Mouse (Mus musculus) hindbrain, embryonic 11.5 days (tissue): ENCODE measurements around the gene Oaz1. TPM values are rescaled to one million over a fixed set of nuclear protein-coding genes. Genes with fewer than 3 reads are reported as not detected.

Experiments
- ATAC-seq: fragments of 200-750 bp; cut with Nextera tagmentation; 2 replicates; pipeline ENCODE4 v1.8.0; 2017; ENCODE audit warnings: mild to moderate bottlenecking, moderate TSS enrichment, moderate library complexity; ENCODE audit not compliant: low FRiP score
- DNase-seq: peaks from one replicate; pipeline ENCODE4 v3.0.0-alpha.2; 2015; ENCODE audit warnings: low spot score
- H3K27ac ChIP-seq: fragments of 300-500 bp; sonication (generic); 2 replicates; pipeline ENCODE4 v1.5.1; 2014; ENCODE audit warnings: mild to moderate bottlenecking, low read depth, low read length
- H3K27me3 ChIP-seq: fragments of 300-500 bp; sonication (generic); 2 replicates; pipeline ENCODE4 v1.6.1; 2014; ENCODE audit warnings: mild to moderate bottlenecking, low read length, moderate library complexity, mixed read lengths; ENCODE audit not compliant: control insufficient read depth, insufficient read depth
- H3K36me3 ChIP-seq: fragments of 300-500 bp; sonication (generic); 2 replicates; pipeline ENCODE4 v1.6.1; 2014; ENCODE audit warnings: mild to moderate bottlenecking, low read length, moderate library complexity, mixed read lengths; ENCODE audit not compliant: control insufficient read depth, insufficient read depth
- H3K4me1 ChIP-seq: fragments of 300-500 bp; sonication (generic); replicated peaks from 2 replicates; pipeline ENCODE4 v1.6.1; 2014; ENCODE audit warnings: low read length, mixed read lengths; ENCODE audit not compliant: control insufficient read depth, insufficient read depth
- H3K4me2 ChIP-seq: fragments of 300-500 bp; sonication (generic); replicated peaks from 2 replicates; pipeline ENCODE4 v1.6.1; 2014; ENCODE audit warnings: mild to moderate bottlenecking, low read depth, low read length
- H3K4me3 ChIP-seq: fragments of 300-500 bp; sonication (generic); 2 replicates; pipeline ENCODE4 v1.5.1; 2014; ENCODE audit warnings: low read depth, low read length
- H3K9ac ChIP-seq: fragments of 300-500 bp; sonication (generic); 2 replicates; pipeline ENCODE4 v1.6.1; 2014; ENCODE audit warnings: low read depth, low read length
- H3K9me3 ChIP-seq: fragments of 300-500 bp; sonication (generic); 2 replicates; pipeline ENCODE4 v1.6.1; 2016; ENCODE audit warnings: low read length; ENCODE audit not compliant: control insufficient read depth
- WGBS: fragments of 180-500 bp; shearing (Covaris S2); extraction: QIAGEN DNeasy Blood & Tissue Kit; methylation state at CpG from one replicate; pipeline ENCODE4 v1.1.7; 2014; 5-methylcytosine and 5-hydroxymethylcytosine counted together
- polyA plus RNA-seq: library from polyadenylated mRNA; unstranded; fragments of >200 nt; fragmentation: Nextera tagmentation; extraction: Ambion mirVana; gene quantifications from 2 replicates; pipeline ENCODE4 v1.2.1, GENCODE M21; 2014

Oaz1 gene
- polyA plus RNA-seq, 1 experiment from 2014 or later, result 1,755 TPM

DNA sequence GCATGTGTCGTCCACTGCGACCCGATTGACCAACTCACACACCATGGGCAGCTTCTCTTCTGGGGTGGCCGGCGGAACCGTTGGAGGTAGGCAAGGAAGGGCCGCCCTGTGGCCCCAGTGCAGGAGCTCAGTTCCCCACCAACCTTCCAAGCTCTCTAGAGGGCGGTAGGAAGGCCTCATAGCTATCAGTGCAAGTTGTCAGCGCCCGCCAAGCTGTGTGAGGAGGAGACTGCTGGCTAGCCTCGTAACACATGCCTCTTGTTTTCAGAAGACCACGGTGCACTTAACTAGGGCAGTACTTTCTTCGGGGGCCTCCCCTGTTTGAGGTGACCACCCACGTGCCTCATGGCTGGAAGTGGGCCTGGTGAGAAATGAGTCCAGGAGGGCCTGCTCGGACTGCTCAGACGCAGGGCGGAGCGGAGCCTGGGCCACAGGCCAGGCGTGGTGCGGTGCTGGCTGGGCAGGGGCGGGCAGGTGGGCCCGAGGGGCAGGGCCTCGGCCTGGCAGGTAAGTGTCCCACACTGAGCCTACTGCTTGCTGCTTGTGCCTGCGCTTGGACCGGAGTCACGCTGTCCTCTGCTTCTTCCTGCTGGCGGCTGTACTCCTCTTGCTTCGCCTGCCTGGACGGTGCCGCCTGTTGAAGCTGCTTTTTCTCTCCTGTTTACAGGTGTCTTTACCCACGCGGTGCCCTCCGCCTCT is 34.8 kb upstream of the Oaz1 start:
- H3K36me3 ChIP-seq, result peaks cover 24% of the 10 kb centered on the region
- H3K4me2 ChIP-seq, result no peak overlapping the region
- H3K9me3 ChIP-seq, result no peaks in the 10 kb centered on the region
- ATAC-seq, result no peak
- H3K9ac ChIP-seq, result no peak overlapping the region
- no peaks in the 10 kb centered on the region for H3K27me3 ChIP-seq
- no peak overlapping the region for H3K4me3 ChIP-seq
- peaks cover 2% of the 10 kb centered on the region; the same call in 1 of the 2 replicates for H3K4me1 ChIP-seq
- WGBS, result 86% methylated on average over 31 of the region's 33 CpGs
- DNase-seq, result no peak
- H3K27ac ChIP-seq, result no peak overlapping the region

- no peaks in the 10 kb centered on the region for H3K9me3 ChIP-seq
- no peak overlapping the region for H3K27ac ChIP-seq
- peaks cover 22% of the 10 kb centered on the region for H3K36me3 ChIP-seq
- H3K4me2 ChIP-seq, result no peak overlapping the region
- DNase-seq, result no peak
- H3K4me1 ChIP-seq, result peaks cover 7% of the 10 kb centered on the region; the same call in 1 of the 2 replicates
- no peaks in the 10 kb centered on the region for H3K27me3 ChIP-seq
- no peak for ATAC-seq
- H3K9ac ChIP-seq, result no peak overlapping the region
- no peak overlapping the region for H3K4me3 ChIP-seq
- 77% methylated on average over 41 of the region's 41 CpGs for WGBS
These were observed 34.1 kb upstream of the Oaz1 start for GRCm38 (mm10) chr10:80792175-80793032.

- Histone ChIP-seq H3K27me3 (no peaks in the 10 kb centered on the region), H3K4me3 (no peak overlapping the region), H3K27ac (no peak overlapping the region), H3K9me3 (no peaks in the 10 kb centered on the region), H3K4me1 (peaks cover 7% of the 10 kb centered on the region; the same call in 1 of the 2 replicates), H3K9ac (no peak overlapping the region), H3K4me2 (no peak overlapping the region), H3K36me3 (peaks cover 22% of the 10 kb centered on the region)
- ATAC-seq (no peak), DNase-seq (no peak)
- 93% methylated on average over 13 of the region's 13 CpGs for WGBS
These were observed 33.2 kb upstream of the Oaz1 start for GRCm38 (mm10) chr10:80793033-80793784.

DNA sequence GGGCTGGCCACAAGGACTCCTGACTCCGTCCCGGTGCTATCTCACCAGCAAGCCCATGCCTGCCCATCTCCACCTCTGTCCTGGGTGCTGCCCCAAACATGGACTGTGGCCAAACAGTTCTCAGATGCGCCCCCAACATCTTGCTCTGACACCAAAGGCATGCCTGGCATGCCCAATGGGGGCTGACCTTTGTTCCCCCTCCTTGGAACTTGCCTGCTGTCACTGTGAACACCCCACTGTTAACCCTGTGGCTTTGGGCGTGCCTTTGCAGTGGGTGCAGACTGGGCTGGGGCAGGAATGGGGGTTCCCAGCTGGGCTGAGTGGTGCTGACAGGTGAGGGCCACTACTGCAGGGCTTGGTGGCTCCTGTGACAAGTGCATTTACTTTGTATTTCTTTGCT is 32.7 kb upstream of the Oaz1 start:
- ATAC-seq (no peak), DNase-seq (no peak)
- Histone ChIP-seq H3K9me3 (no peaks in the 10 kb centered on the region), H3K4me3 (no peak overlapping the region), H3K36me3 (peaks cover 22% of the 10 kb centered on the region), H3K4me1 (peaks cover 7% of the 10 kb centered on the region; the same call in 1 of the 2 replicates), H3K27me3 (no peaks in the 10 kb centered on the region), H3K4me2 (no peak overlapping the region), H3K27ac (no peak overlapping the region), H3K9ac (no peak overlapping the region)
- WGBS, result 82% methylated on average over 4 of the region's 4 CpGs

GRCm38 (mm10) chr10:80794750-80795149 is 31.7 kb upstream of the Oaz1 start:
- H3K27ac ChIP-seq, result no peak overlapping the region
- no peak for DNase-seq
- H3K27me3 ChIP-seq, result no peaks in the 10 kb centered on the region
- WGBS, result 91% methylated on average over 8 of the region's 8 CpGs
- peaks cover 11% of the 10 kb centered on the region for H3K4me1 ChIP-seq
- ATAC-seq, result no peak
- no peak overlapping the region for H3K9ac ChIP-seq
- H3K4me2 ChIP-seq, result no peak overlapping the region
- peaks cover 20% of the 10 kb centered on the region for H3K36me3 ChIP-seq
- no peaks in the 10 kb centered on the region for H3K9me3 ChIP-seq
- H3K4me3 ChIP-seq, result no peak overlapping the region

- Histone ChIP-seq H3K27me3 (no peaks in the 10 kb centered on the region), H3K4me2 (no peak overlapping the region), H3K4me1 (peaks cover 15% of the 10 kb centered on the region), H3K4me3 (no peak overlapping the region), H3K27ac (no peak overlapping the region), H3K9ac (no peak overlapping the region; the same call in 1 of the 2 replicates), H3K9me3 (no peaks in the 10 kb centered on the region), H3K36me3 (peaks cover 15% of the 10 kb centered on the region)
- no peak for DNase-seq
- WGBS, result 86% methylated on average over 9 of the region's 9 CpGs
- no peak for ATAC-seq
These were observed 30.1 kb upstream of the Oaz1 start for GRCm38 (mm10) chr10:80796307-80796848.

DNA sequence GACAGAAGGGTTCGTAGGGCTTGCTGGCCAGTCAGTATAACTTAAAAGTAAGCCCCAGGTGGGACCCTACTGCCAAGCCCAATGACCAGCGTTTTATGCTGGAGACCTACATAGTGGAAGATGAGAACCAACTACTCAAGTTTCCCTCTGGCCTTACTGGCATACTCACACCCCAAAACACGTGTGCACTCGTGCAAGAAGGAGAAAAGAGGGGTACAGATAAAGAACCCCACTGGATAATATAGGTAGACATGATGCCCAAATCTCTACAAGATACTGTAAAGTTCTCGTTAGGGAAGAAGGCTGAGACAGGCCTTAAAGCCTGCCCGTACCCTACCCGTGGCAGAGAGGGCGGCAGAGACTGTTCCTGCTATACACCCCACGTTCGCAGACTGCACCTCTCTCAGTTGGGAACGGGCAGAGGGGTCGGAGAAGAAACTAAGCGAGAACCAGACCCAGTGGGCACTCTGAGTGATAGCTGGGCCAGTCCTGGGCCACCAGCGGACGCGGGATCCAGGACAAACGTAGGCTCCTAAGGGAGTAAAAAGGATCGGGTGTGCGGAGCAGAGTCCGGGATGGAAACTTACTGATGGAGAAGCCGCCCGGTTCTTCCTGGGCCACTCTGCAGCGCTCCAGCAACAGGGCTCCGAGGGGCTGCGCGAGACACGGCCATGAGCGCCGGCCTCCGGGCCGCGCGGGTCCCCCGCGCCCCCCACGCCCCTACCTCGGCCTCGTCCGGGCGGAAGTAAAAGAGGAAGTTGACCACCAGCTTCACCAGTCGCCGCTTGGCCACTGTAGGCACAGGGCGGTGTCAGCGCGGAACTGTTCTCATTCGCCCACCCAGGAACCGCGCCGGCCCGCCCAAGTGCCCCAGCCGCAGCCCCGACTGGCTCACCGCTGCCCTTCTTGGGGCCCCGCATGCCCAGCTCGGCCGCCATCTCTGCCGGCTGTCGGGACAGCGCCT is 29.0 kb upstream of the Oaz1 start:
- Histone ChIP-seq H3K4me2 (peak overlapping the region; percentile 75), H3K4me1 (peaks cover 15% of the 10 kb centered on the region), H3K9ac (peak overlapping the region; percentile 79), H3K4me3 (peak overlapping the region; percentile 72), H3K27ac (peak overlapping the region; percentile 97), H3K36me3 (peaks cover 13% of the 10 kb centered on the region), H3K9me3 (no peaks in the 10 kb centered on the region), H3K27me3 (no peaks in the 10 kb centered on the region)
- ATAC-seq (peak; percentile 71), DNase-seq (no peak)
- WGBS, result 3% methylated on average over 56 of the region's 59 CpGs
